11 mouse cellular contexts compared by ENCODE assay signal in the genomic region with DNA sequence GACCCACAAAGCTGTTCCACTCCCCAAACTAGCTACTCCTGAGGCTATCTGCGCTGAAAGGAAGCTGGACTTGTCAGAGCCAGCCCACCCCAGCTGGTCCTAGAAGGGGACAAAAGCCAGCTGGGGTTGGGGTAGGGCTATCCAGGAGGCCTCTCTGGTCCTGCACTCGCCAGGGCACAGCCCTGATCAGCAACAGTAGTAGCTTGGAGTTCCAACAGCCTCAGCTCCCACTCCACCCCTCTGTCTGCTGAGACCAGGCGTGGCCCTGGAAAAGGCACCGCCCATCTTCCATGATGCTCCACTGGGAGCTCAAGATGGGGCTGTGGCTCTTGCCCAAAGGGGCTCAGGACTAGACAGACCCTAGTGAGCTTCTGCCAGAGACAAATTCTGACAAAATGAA. TPM values are rescaled to one million over a fixed set of nuclear protein-coding genes. Genes with fewer than 3 reads are reported as not detected.
DNase-seq lines count a peak whose midpoint lies in the region; ATAC-seq and TF ChIP-seq lines count a peak whose summit lies in the region.
"Had no signal": no experiment of that assay in that cellular context is flagged by ENCODE, and none has a peak within 500 bp of the region (broad histone marks: within the 10 kb centered on the region; RNA-seq: fewer than 3 reads in every experiment).

No protein-coding gene starts in this region.

- no peak overlapping the region for H3K4me3 ChIP-seq in liver, embryonic 11.5 days (ENCODE audit: low read depth, low read length)
- H3K4me3 ChIP-seq in embryonic facial prominence, embryonic 12.5 days = no peak overlapping the region
- no peak overlapping the region for H3K4me3 ChIP-seq in midbrain, postnatal 0 days (ENCODE audit: low read depth, low read length)
- H3K4me3 ChIP-seq: stomach, embryonic 15.5 days had no signal

- intact Hi-C loops in heart, postnatal 10 days (cut with DNase I) = no loop called here
- intact Hi-C loops in left cerebral cortex, postnatal 4 days (cut with DNase I) = no loop called here

- peak; percentile 59 for DNase-seq in liver
- DNase-seq in liver, embryonic 11.5 days (ENCODE audit: low spot score) = no peak
- peak; percentile 57 to 61 for DNase-seq in heart, postnatal 10 days
- DNase-seq in midbrain, postnatal 0 days (ENCODE audit: low spot score) = no peak
- DNase-seq in gastrocnemius, postnatal 25 days = no peak
- no peak for DNase-seq in left cerebral cortex, postnatal 4 days
- DNase-seq: cerebellum, adult 9-10 months had no signal

- no peak for TF ChIP-seq CTCF in midbrain, postnatal 0 days (IDR thresholded peaks at IDR 0.05)

- H3K36me3 ChIP-seq in liver, embryonic 11.5 days (ENCODE audit: control insufficient read depth, insufficient read depth, low read length) = peaks cover 3% of the 10 kb centered on the region; the same call in 1 of the 2 replicates
- peaks cover 14% of the 10 kb centered on the region; the same call in 1 of the 2 replicates for H3K36me3 ChIP-seq in embryonic facial prominence, embryonic 12.5 days
- 0 out of 2 replicates have a peak, but pooled peaks cover 7% of the 10 kb centered on the region for H3K36me3 ChIP-seq in midbrain, postnatal 0 days (ENCODE audit: insufficient read depth, low read length)
- H3K36me3 ChIP-seq: stomach, embryonic 15.5 days had no signal

- no peaks in the 10 kb centered on the region for H3K27me3 ChIP-seq in liver, embryonic 11.5 days (replicated peaks; ENCODE audit: control insufficient read depth, insufficient read depth, low read length)
- H3K27me3 ChIP-seq in embryonic facial prominence, embryonic 12.5 days = no peaks in the 10 kb centered on the region
- no peaks in the 10 kb centered on the region for H3K27me3 ChIP-seq in midbrain, postnatal 0 days (ENCODE audit: insufficient read depth, low read length)
- H3K27me3 ChIP-seq: stomach, embryonic 15.5 days had no signal

- no peak overlapping the region for H3K9ac ChIP-seq in liver, embryonic 11.5 days (ENCODE audit: low read depth, low read length)
- H3K9ac ChIP-seq in embryonic facial prominence, embryonic 12.5 days = no peak overlapping the region
- 0 out of 2 replicates have a peak overlapping the region, but pooled peaks have one; percentile 33 for H3K9ac ChIP-seq in midbrain, postnatal 0 days (replicated peaks; ENCODE audit: low read length, poor library complexity, severe bottlenecking)
- H3K9ac ChIP-seq: stomach, embryonic 15.5 days had no signal

- H3K4me1 ChIP-seq in liver, embryonic 11.5 days (replicated peaks; ENCODE audit: control insufficient read depth, insufficient read depth, low read length) = peaks cover 44% of the 10 kb centered on the region
- peaks cover 35% of the 10 kb centered on the region for H3K4me1 ChIP-seq in embryonic facial prominence, embryonic 12.5 days
- H3K4me1 ChIP-seq in midbrain, postnatal 0 days (ENCODE audit: insufficient read depth, low read length) = peaks cover 15% of the 10 kb centered on the region; the same call in 1 of the 2 replicates

- ATAC-seq in liver, embryonic 11.5 days (replicated peaks; ENCODE audit: low FRiP score) = no peak
- no peak for ATAC-seq in embryonic facial prominence, embryonic 12.5 days (ENCODE audit: insufficient number of reproducible peaks, insufficient read depth, low FRiP score, low TSS enrichment)
- ATAC-seq in midbrain, postnatal 0 days (ENCODE audit: low FRiP score) = no peak

- no peak overlapping the region for H3K4me2 ChIP-seq in liver, embryonic 11.5 days
- H3K4me2 ChIP-seq in embryonic facial prominence, embryonic 12.5 days (replicated peaks) = no peak overlapping the region
- H3K4me2 ChIP-seq in midbrain, postnatal 0 days (ENCODE audit: low read depth, low read length, poor library complexity, severe bottlenecking) = no peak overlapping the region
- H3K4me2 ChIP-seq: stomach, embryonic 15.5 days had no signal

- 81% methylated on average over 4 of the region's 4 CpGs for WGBS in liver, embryonic 11.5 days
- 68% methylated on average over 4 of the region's 4 CpGs for WGBS in embryonic facial prominence, embryonic 12.5 days
- WGBS in midbrain, postnatal 0 days = 67% methylated on average over 4 of the region's 4 CpGs

- H3K9me3 ChIP-seq in liver, embryonic 11.5 days (ENCODE audit: control insufficient read depth, low read length) = no peaks in the 10 kb centered on the region
- H3K9me3 ChIP-seq in embryonic facial prominence, embryonic 12.5 days = no peaks in the 10 kb centered on the region
- no peaks in the 10 kb centered on the region for H3K9me3 ChIP-seq in midbrain, postnatal 0 days (ENCODE audit: low read length)
- H3K9me3 ChIP-seq: stomach, embryonic 15.5 days had no signal

- no peak overlapping the region for H3K27ac ChIP-seq in liver, embryonic 11.5 days (ENCODE audit: low read depth, low read length)
- 0 out of 2 replicates have a peak overlapping the region, but pooled peaks have one; percentile 23 for H3K27ac ChIP-seq in embryonic facial prominence, embryonic 12.5 days
- H3K27ac ChIP-seq in midbrain, postnatal 0 days (ENCODE audit: low read depth, low read length) = no peak overlapping the region
- H3K27ac ChIP-seq: stomach, embryonic 15.5 days had no signal

RNA-seq across cellular contexts. Expression of gene Carhsp1, which starts 4.1 kb away (rescaled TPM):
- polyA plus RNA-seq in liver, embryonic 11.5 days (2014; fragmentation: Nextera tagmentation; extraction: Ambion mirVana) = 24.9 and 25.4 TPM in 2 replicates
- 117 and 120 TPM in 2 replicates for polyA plus RNA-seq in embryonic facial prominence, embryonic 12.5 days (2016; fragmentation: Nextera tagmentation; extraction: Ambion mirVana)
- 10 to 100 TPM; 37.9 to 40.1 TPM for total RNA-seq in heart, postnatal 10 days (2021)
- total RNA-seq in midbrain, postnatal 0 days (2014; rRNA removed) = 117 and 124 TPM in 2 replicates
- polyA plus RNA-seq in midbrain, postnatal 0 days (2015; fragmentation: Nextera tagmentation; extraction: Ambion mirVana) = 98.5 and 100 TPM in 2 replicates
- 10 to 100 TPM in 1 of 2 experiments, 1 to 10 TPM in 1; 8.6 to 10.5 TPM for total RNA-seq in gastrocnemius, postnatal 25 days (2021)
- 10 to 100 TPM; 54.3 to 60.3 TPM for total RNA-seq in left cerebral cortex, postnatal 4 days (2021)

RNA-seq across cellular contexts. Expression of gene Gm5767, which starts 12.8 kb away (rescaled TPM):
- not detected in 2 replicates for polyA plus RNA-seq in liver, embryonic 11.5 days (2014; fragmentation: Nextera tagmentation; extraction: Ambion mirVana)
- polyA plus RNA-seq in embryonic facial prominence, embryonic 12.5 days (2016; fragmentation: Nextera tagmentation; extraction: Ambion mirVana) = not detected in 2 replicates
- total RNA-seq in heart, postnatal 10 days (2021) = not detected
- not detected in 2 replicates for total RNA-seq in midbrain, postnatal 0 days (2014; rRNA removed)
- not detected in 2 replicates for polyA plus RNA-seq in midbrain, postnatal 0 days (2015; fragmentation: Nextera tagmentation; extraction: Ambion mirVana)
- total RNA-seq in gastrocnemius, postnatal 25 days (2021) = not detected
- not detected for total RNA-seq in left cerebral cortex, postnatal 4 days (2021)
- total RNA-seq: gastrocnemius, adult 8-10 months had no signal
- polyA plus RNA-seq: neural tube, embryonic 11.5 days; stomach, embryonic 15.5 days had no signal

RNA-seq across cellular contexts. Expression of gene Tmem186, which starts 30.3 kb away (rescaled TPM):
- polyA plus RNA-seq in liver, embryonic 11.5 days (2014; fragmentation: Nextera tagmentation; extraction: Ambion mirVana) = 16.4 and 19.4 TPM in 2 replicates
- polyA plus RNA-seq in embryonic facial prominence, embryonic 12.5 days (2016; fragmentation: Nextera tagmentation; extraction: Ambion mirVana) = 23.9 and 24.2 TPM in 2 replicates
- total RNA-seq in heart, postnatal 10 days (2021) = 10 to 100 TPM; 14.2 to 15.2 TPM
- total RNA-seq in midbrain, postnatal 0 days (2014; rRNA removed) = 18.6 and 22.1 TPM in 2 replicates
- polyA plus RNA-seq in midbrain, postnatal 0 days (2015; fragmentation: Nextera tagmentation; extraction: Ambion mirVana) = 16.1 and 17.6 TPM in 2 replicates
- 10 to 100 TPM in 1 of 2 experiments, 1 to 10 TPM in 1; 9.0 to 10.7 TPM for total RNA-seq in gastrocnemius, postnatal 25 days (2021)
- total RNA-seq in left cerebral cortex, postnatal 4 days (2021) = 10 to 100 TPM; 14.3 TPM

RNA-seq across cellular contexts. Expression of gene Pmm2, which starts 30.3 kb away (rescaled TPM):
- polyA plus RNA-seq in liver, embryonic 11.5 days (2014; fragmentation: Nextera tagmentation; extraction: Ambion mirVana) = 52.9 and 55.8 TPM in 2 replicates
- 51.1 and 52.9 TPM in 2 replicates for polyA plus RNA-seq in embryonic facial prominence, embryonic 12.5 days (2016; fragmentation: Nextera tagmentation; extraction: Ambion mirVana)
- total RNA-seq in heart, postnatal 10 days (2021) = 10 to 100 TPM; 36.7 to 38.8 TPM
- 27.8 and 39.6 TPM in 2 replicates for total RNA-seq in midbrain, postnatal 0 days (2014; rRNA removed)
- 24.6 and 24.8 TPM in 2 replicates for polyA plus RNA-seq in midbrain, postnatal 0 days (2015; fragmentation: Nextera tagmentation; extraction: Ambion mirVana)
- 10 to 100 TPM; 20.3 to 20.6 TPM for total RNA-seq in gastrocnemius, postnatal 25 days (2021)
- total RNA-seq in left cerebral cortex, postnatal 4 days (2021) = 10 to 100 TPM; 41.4 to 42.9 TPM

Comparison
In these comparisons a context has a peak if more than half of its experiments do, and no peak if none do; other contexts are left out.
1. DNase-seq: peak in liver (single experiment) and heart, postnatal 10 days (2 of 2); none in liver, embryonic 11.5 days (single experiment), midbrain, postnatal 0 days (single experiment), gastrocnemius, postnatal 25 days (single experiment) and left cerebral cortex, postnatal 4 days (single experiment).